Mouse (Mus musculus) CH12.LX (cell line): Measurements from ENCODE around the gene B4galnt3. TPM values are rescaled to one million over a fixed set of nuclear protein-coding genes. Genes with fewer than 3 reads are reported as not detected.
A peak's percentile ranks its signal among the peaks of the same experiment; 100 is the strongest.

Experiments
- DNase-seq: peaks from one replicate; pipeline ENCODE4 v3.0.0-alpha.2; 2013; ENCODE audit errors: extremely low read depth
- H3K27ac ChIP-seq: 2 replicates; pipeline ENCODE4 v1.5.1; 2012; ENCODE audit warnings: low read depth, mild to moderate bottlenecking, control low read depth, moderate library complexity; ENCODE audit not compliant: insufficient read depth
- H3K27me3 ChIP-seq: replicated peaks from 2 replicates; pipeline ENCODE3; 2012; ENCODE audit warnings: inconsistent platforms
- H3K36me3 ChIP-seq, 2 experiments: replicated peaks in 1 of 2; 2 replicates each; pipeline versions ENCODE3 to v1.6.1; 2012; ENCODE audit warnings: inconsistent platforms in 1 of 2, low read length in 1 of 2, mild to moderate bottlenecking in 1 of 2, mixed read lengths in 1 of 2, moderate library complexity in 1 of 2; ENCODE audit not compliant: control insufficient read depth in 1 of 2, insufficient read depth in 1 of 2
- H3K4me1 ChIP-seq, 2 experiments: 2 replicates each; pipeline ENCODE4 v1.6.1; 2012; ENCODE audit warnings: inconsistent platforms in 1 of 2, moderate library complexity in 1 of 2; ENCODE audit not compliant: insufficient read depth in 2 of 2, control insufficient read depth in 1 of 2
- H3K4me2 ChIP-seq: 2 replicates; pipeline ENCODE4 v1.6.1; 2012; ENCODE audit warnings: low read depth, mild to moderate bottlenecking, control low read depth; ENCODE audit not compliant: poor library complexity, insufficient read depth, severe bottlenecking
- H3K4me3 ChIP-seq, 3 experiments: fragments of 150-350 bp in 1 of 3; sonication (generic) in 1 of 3; replicated peaks in 1 of 3; 2 replicates each; pipeline versions ENCODE3 to v1.5.1; 2011 to 2012; ENCODE audit warnings: low read depth in 2 of 3, low read length in 2 of 3, mild to moderate bottlenecking in 2 of 3, moderate library complexity in 2 of 3, control low read depth in 1 of 3, improper control_type of control experiment in 1 of 3, inconsistent platforms in 1 of 3, mixed read lengths in 1 of 3; ENCODE audit not compliant: poor library complexity in 1 of 3
- H3K79me2 ChIP-seq: replicated peaks from 2 replicates; pipeline ENCODE4 v1.6.1; 2012; ENCODE audit warnings: mild to moderate bottlenecking, moderate library complexity; ENCODE audit not compliant: control insufficient read depth, poor library complexity, insufficient read depth, severe bottlenecking; ENCODE audit errors: extremely low read depth
- H3K9ac ChIP-seq: 2 replicates; pipeline ENCODE4 v1.6.1; 2012; ENCODE audit warnings: low read depth, mild to moderate bottlenecking, control low read depth, moderate library complexity; ENCODE audit not compliant: insufficient read depth
- H3K9me3 ChIP-seq: replicated peaks from 2 replicates; pipeline ENCODE3; 2012; ENCODE audit warnings: low read length, inconsistent platforms, mixed read lengths
- BHLHE40 ChIP-seq: IDR thresholded peaks from 2 replicates; pipeline ENCODE4 v1.6.1; 2011; ENCODE audit warnings: mild to moderate bottlenecking, low read depth, low read length, improper control_type of control experiment
- CHD1 ChIP-seq: IDR thresholded peaks from 2 replicates; pipeline ENCODE4 v1.6.1; 2012; ENCODE audit warnings: low read depth, low read length, improper control_type of control experiment, inconsistent platforms
- CHD2 ChIP-seq: IDR thresholded peaks from 2 replicates; pipeline ENCODE4 v1.6.1; 2011; ENCODE audit warnings: low read length, improper control_type of control experiment
- CTCF ChIP-seq, 2 experiments: IDR thresholded peaks in 1 of 2; conservative IDR thresholded peaks in 1 of 2; 2 replicates each; pipeline ENCODE4 v1.5.1; 2011 to 2012; ENCODE audit warnings: low read depth in 2 of 2, low read length in 2 of 2, improper control_type of control experiment in 1 of 2, inconsistent platforms in 1 of 2, mild to moderate bottlenecking in 1 of 2, moderate library complexity in 1 of 2
- ELF1 ChIP-seq: IDR thresholded peaks from 2 replicates; pipeline ENCODE4 v1.6.1; 2014; ENCODE audit warnings: low read depth, mild to moderate bottlenecking, inconsistent platforms, low read length, improper control_type of control experiment
- EP300 ChIP-seq: IDR thresholded peaks from 2 replicates; pipeline ENCODE4 v1.6.1; 2011; ENCODE audit warnings: low read length, improper control_type of control experiment
- ETS1 ChIP-seq: conservative IDR thresholded peaks from 2 replicates; pipeline ENCODE4 v1.6.1; 2012; ENCODE audit warnings: low read depth, mild to moderate bottlenecking, inconsistent platforms, low read length, improper control_type of control experiment, moderate library complexity
- GABPA ChIP-seq: IDR thresholded peaks from 2 replicates; pipeline ENCODE4 v1.6.1; 2012; ENCODE audit warnings: low read depth, low read length, improper control_type of control experiment, inconsistent platforms; ENCODE audit not compliant: insufficient replicate concordance
- HCFC1 ChIP-seq: IDR thresholded peaks from 2 replicates; pipeline ENCODE4 v1.6.1; 2012; ENCODE audit warnings: low read depth, mild to moderate bottlenecking, inconsistent platforms, low read length, improper control_type of control experiment
- IRF4 ChIP-seq: IDR thresholded peaks from 2 replicates; pipeline ENCODE4 v1.6.1; 2014; ENCODE audit warnings: low read depth, mild to moderate bottlenecking, inconsistent platforms, low read length, improper control_type of control experiment
- JUN ChIP-seq: IDR thresholded peaks from 2 replicates; pipeline ENCODE4 v1.6.1; 2011; ENCODE audit warnings: low read depth, mild to moderate bottlenecking, low read length, improper control_type of control experiment, moderate library complexity; ENCODE audit not compliant: insufficient read depth
- JUND ChIP-seq: conservative IDR thresholded peaks from 2 replicates; pipeline ENCODE4 v1.6.1; 2011; ENCODE audit warnings: low read depth, low read length, improper control_type of control experiment
- KAT2A ChIP-seq: IDR thresholded peaks from 2 replicates; pipeline ENCODE4 v1.6.1; 2012; ENCODE audit warnings: low read length, improper control_type of control experiment, inconsistent platforms; ENCODE audit not compliant: insufficient replicate concordance
- MAX ChIP-seq: IDR thresholded peaks from 2 replicates; pipeline ENCODE4 v1.6.1; 2011; ENCODE audit warnings: low read length, improper control_type of control experiment
- MEF2A ChIP-seq: IDR thresholded peaks from 2 replicates; pipeline ENCODE4 v1.6.1; 2014; ENCODE audit warnings: low read depth, mild to moderate bottlenecking, inconsistent platforms, low read length, improper control_type of control experiment, borderline replicate concordance
- MXI1 ChIP-seq: IDR thresholded peaks from 2 replicates; pipeline ENCODE4 v1.6.1; 2011; ENCODE audit warnings: mild to moderate bottlenecking, low read depth, low read length, improper control_type of control experiment
- NELFE ChIP-seq: IDR thresholded peaks from 2 replicates; pipeline ENCODE4 v1.6.1; 2011; ENCODE audit warnings: low read depth, low read length, improper control_type of control experiment
- NRF1 ChIP-seq: IDR thresholded peaks from 2 replicates; pipeline ENCODE4 v1.6.1; 2014; ENCODE audit warnings: low read depth, mild to moderate bottlenecking, inconsistent platforms, low read length, improper control_type of control experiment, moderate library complexity
- POLR2A ChIP-seq: IDR thresholded peaks from 2 replicates; pipeline ENCODE4 v1.6.1; 2011; ENCODE audit warnings: low read depth, mild to moderate bottlenecking, improper control_type of control experiment, low read length
- POLR2AphosphoS2 ChIP-seq: IDR thresholded peaks from 2 replicates; pipeline ENCODE4 v1.6.1; 2011; ENCODE audit warnings: low read depth, low read length, improper control_type of control experiment
- RAD21 ChIP-seq: IDR thresholded peaks from 2 replicates; pipeline ENCODE4 v1.6.1; 2011; ENCODE audit warnings: low read depth, mild to moderate bottlenecking, low read length, improper control_type of control experiment, moderate library complexity
- SIN3A ChIP-seq: IDR thresholded peaks from 2 replicates; pipeline ENCODE4 v1.6.1; 2012; ENCODE audit warnings: low read length, improper control_type of control experiment, inconsistent platforms
- SMC3 ChIP-seq: IDR thresholded peaks from 2 replicates; pipeline ENCODE4 v1.6.1; 2011; ENCODE audit warnings: low read depth, low read length, improper control_type of control experiment
- TCF12 ChIP-seq: IDR thresholded peaks from 2 replicates; pipeline ENCODE4 v1.6.1; 2014; ENCODE audit warnings: low read depth, mild to moderate bottlenecking, inconsistent platforms, low read length, improper control_type of control experiment
- UBTF ChIP-seq: IDR thresholded peaks from 2 replicates; pipeline ENCODE4 v1.6.1; 2012; ENCODE audit warnings: low read depth, mild to moderate bottlenecking, inconsistent platforms, low read length, improper control_type of control experiment, moderate library complexity
- USF1 ChIP-seq: IDR thresholded peaks from 2 replicates; pipeline ENCODE4 v1.6.1; 2014; ENCODE audit warnings: low read depth, mild to moderate bottlenecking, inconsistent platforms, low read length, improper control_type of control experiment
- USF2 ChIP-seq: conservative IDR thresholded peaks from 2 replicates; pipeline ENCODE4 v1.6.1; 2011; ENCODE audit warnings: low read depth, low read length, improper control_type of control experiment
- ZC3H11A ChIP-seq: IDR thresholded peaks from 2 replicates; pipeline ENCODE4 v1.6.1; 2012; ENCODE audit warnings: low read depth, mild to moderate bottlenecking, inconsistent platforms, low read length, improper control_type of control experiment
- ZKSCAN1 ChIP-seq: IDR thresholded peaks from 2 replicates; pipeline ENCODE4 v1.6.1; 2012; ENCODE audit warnings: low read depth, inconsistent platforms, low read length, improper control_type of control experiment, borderline replicate concordance
- ZMIZ1 ChIP-seq: IDR thresholded peaks from 2 replicates; pipeline ENCODE4 v1.6.1; 2012; ENCODE audit warnings: low read depth, mild to moderate bottlenecking, inconsistent platforms, low read length, improper control_type of control experiment
- dilution Hi-C: fragments of 300-500 bp; cut with MboI; formaldehyde crosslinking; loops from 2 replicates; pipeline ENCODE4 v1.14.3; 2020; ENCODE audit warnings: low sequenced_read_pairs; ENCODE audit not compliant: extremely low pct_unique_long_range_greater_than_20kb, extremely low pct_ligation_motif_present
- in situ Hi-C: fragments of 300-500 bp; cut with MboI; formaldehyde crosslinking; loops from 3 replicates; pipeline ENCODE4 v1.14.3; 2019; ENCODE audit warnings: low sequenced_read_pairs, low pct_ligation_motif_present, low pct_unique_long_range_greater_than_20kb, mixed read lengths
- polyA plus RNA-seq: library from polyadenylated mRNA; unstranded; fragments of >175 nt; gene quantifications from 2 replicates; pipeline ENCODE4 v1.2.1, GENCODE M21; 2012; ENCODE audit warnings: low read depth; ENCODE audit not compliant: insufficient read length
- total RNA-seq, 2 experiments: library from RNA; depleted of rRNA; stranded (reverse); fragments of 300-350 nt in 1 of 2; fragments of >200 nt in 1 of 2; gene quantifications; 2 replicates each; pipeline ENCODE4 v1.2.3; 2012 to 2014

The B4galnt3 gene
- total and polyA plus RNA-seq, 3 experiments = 0.21 to 0.47 (median 0.44) TPM

DNA sequence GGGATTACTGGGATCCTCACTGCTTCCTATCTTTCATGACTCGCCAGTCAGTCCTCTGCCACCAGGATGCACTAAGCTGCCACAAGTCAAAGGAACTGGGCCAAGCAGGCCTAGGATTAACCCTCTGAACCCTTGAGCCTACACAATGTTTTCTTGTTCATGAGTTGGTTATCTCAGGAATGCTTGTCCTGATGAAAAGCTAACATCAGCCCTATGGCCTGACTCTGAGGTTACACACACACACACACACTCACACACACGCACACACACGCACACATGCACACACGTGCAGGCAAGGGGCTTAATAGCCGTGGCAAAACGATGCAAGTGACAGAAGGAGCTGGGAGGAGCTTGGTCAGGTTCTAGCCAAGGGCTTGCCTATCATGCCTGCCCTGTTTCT is 69.0 kb downstream of the B4galnt3 start (continued):
- TF ChIP-seq IRF4 (no peak), BHLHE40 (no peak)

DNA sequence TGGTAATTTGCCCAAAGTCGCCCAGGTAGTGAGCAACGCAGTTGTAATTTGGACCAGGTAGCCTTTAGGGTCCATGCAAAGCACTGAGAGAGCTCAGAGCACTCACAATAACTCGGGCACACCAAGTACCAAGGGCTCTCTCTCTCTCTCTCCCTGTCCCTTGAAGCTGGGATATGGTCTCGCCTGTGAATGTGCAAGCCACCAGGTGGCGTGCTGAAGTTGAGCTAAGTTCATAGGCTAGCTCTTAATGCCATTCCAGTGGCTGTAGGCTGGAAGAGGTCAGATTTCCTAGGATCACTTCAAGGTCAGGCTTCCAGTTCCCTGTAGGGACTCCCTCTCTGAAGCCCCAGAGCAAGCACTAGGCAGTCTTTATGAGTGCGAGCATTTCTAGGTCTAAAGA is 71.7 kb downstream of the B4galnt3 start:
- in situ Hi-C loops = loop anchor here (5.0 kb wide), 1 partner anchor 45 kb away; no protein-coding TSS in a partner anchor
- peaks cover 0 to 4% of the 10 kb centered on the region in 2 experiments; a peak in 2 of 4 replicates for H3K4me1 ChIP-seq
- no peak overlapping the region for H3K27ac ChIP-seq
- no peak overlapping the region for H3K4me2 ChIP-seq
- TF ChIP-seq RAD21 (peak; percentile 69), GABPA (no peak), CTCF (conservative IDR thresholded peaks at IDR 0.05 in 1 of 2, IDR thresholded peaks at IDR 0.05 in 1 of 2; ENCODE audit: low read depth in 2 of 2, low read length in 2 of 2) (peak; percentile 35 to 83; a peak in 3 of 4 replicates), SMC3 (peak; percentile 95), ZC3H11A (peak; percentile 39), HCFC1 (no peak)
- no peak overlapping the region for H3K9ac ChIP-seq
- dilution Hi-C loops = no loop called here
- H3K4me3 ChIP-seq = no peak overlapping the region
- H3K79me2 ChIP-seq = no peaks in the 10 kb centered on the region
- no peaks in the 10 kb centered on the region for H3K9me3 ChIP-seq
- no peaks in the 10 kb centered on the region for H3K27me3 ChIP-seq
- peak; percentile 50 for DNase-seq
- no peaks in the 10 kb centered on the region for H3K36me3 ChIP-seq

DNA sequence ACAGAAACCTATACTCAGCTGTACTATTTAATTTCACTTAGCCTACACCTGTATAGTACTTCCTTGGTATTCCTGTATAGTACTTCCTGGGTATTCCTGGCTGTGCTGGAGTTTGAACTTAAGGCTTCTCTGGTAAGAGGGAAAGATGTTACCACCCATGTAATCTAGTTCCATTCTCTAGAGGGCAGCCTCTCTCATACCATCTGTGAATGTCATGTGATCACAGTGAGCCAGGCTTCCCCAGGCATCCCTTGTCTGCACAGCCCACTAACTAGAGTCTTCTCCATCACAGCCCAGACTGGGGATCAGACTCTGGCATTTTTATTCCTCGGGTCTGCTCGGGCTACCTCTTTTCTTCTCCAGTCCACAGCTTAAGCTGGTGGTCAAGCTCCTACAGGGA is 75.1 kb downstream of the B4galnt3 start:
- Histone ChIP-seq H3K9me3 (no peaks in the 10 kb centered on the region), H3K36me3 (no peaks in the 10 kb centered on the region), H3K27me3 (no peaks in the 10 kb centered on the region), H3K79me2 (no peaks in the 10 kb centered on the region), H3K9ac (no peak overlapping the region), H3K4me1 (peaks cover 0 to 4% of the 10 kb centered on the region in 2 experiments; a peak in 1 of 4 replicates), H3K4me2 (no peak overlapping the region), H3K4me3 (no peak overlapping the region), H3K27ac (no peak overlapping the region)
- in situ Hi-C loops = no loop called here
- dilution Hi-C loops = no loop called here
- peak; percentile 31 for DNase-seq
- TF ChIP-seq USF2 = peak; percentile 67
- no peak for TF ChIP-seq HCFC1
- no peak for TF ChIP-seq ZC3H11A
- no peak for TF ChIP-seq EP300
- TF ChIP-seq MXI1 = no peak
- TF ChIP-seq JUN = no peak
- TF ChIP-seq ELF1 = no peak
- TF ChIP-seq CTCF (conservative IDR thresholded peaks at IDR 0.05 in 1 of 2, IDR thresholded peaks at IDR 0.05 in 1 of 2; ENCODE audit: low read depth in 2 of 2, low read length in 2 of 2) = peak in 1 of 2 experiments; percentile 57; a peak in 2 of 4 replicates
- TF ChIP-seq SIN3A = no peak
- no peak for TF ChIP-seq ZMIZ1
- TF ChIP-seq RAD21 = peak; percentile 32
- no peak for TF ChIP-seq ZKSCAN1
- TF ChIP-seq POLR2AphosphoS2 = no peak
- 0 out of 2 replicates have a peak, but pooled peaks have one; percentile 10 for TF ChIP-seq BHLHE40
- no peak for TF ChIP-seq ETS1
- no peak for TF ChIP-seq TCF12
- no peak for TF ChIP-seq NELFE
- no peak for TF ChIP-seq NRF1
- TF ChIP-seq KAT2A = no peak
- TF ChIP-seq CHD1 = no peak
- TF ChIP-seq JUND = no peak
- no peak for TF ChIP-seq POLR2A
- TF ChIP-seq IRF4 = no peak
- no peak for TF ChIP-seq MEF2A
- peak; percentile 66 for TF ChIP-seq USF1
- TF ChIP-seq MAX = no peak
- TF ChIP-seq GABPA = no peak
- TF ChIP-seq UBTF = no peak
- TF ChIP-seq CHD2 = no peak
